Mouse (Mus musculus): ENCODE data around the gene Bcat1. TPM values are rescaled to one million over a fixed set of nuclear protein-coding genes. Genes with fewer than 3 reads are reported as not detected.

Bcat1 gene
- polyA plus RNA-seq, 1 experiment from 2014 or later: 0.46 TPM

DNA sequence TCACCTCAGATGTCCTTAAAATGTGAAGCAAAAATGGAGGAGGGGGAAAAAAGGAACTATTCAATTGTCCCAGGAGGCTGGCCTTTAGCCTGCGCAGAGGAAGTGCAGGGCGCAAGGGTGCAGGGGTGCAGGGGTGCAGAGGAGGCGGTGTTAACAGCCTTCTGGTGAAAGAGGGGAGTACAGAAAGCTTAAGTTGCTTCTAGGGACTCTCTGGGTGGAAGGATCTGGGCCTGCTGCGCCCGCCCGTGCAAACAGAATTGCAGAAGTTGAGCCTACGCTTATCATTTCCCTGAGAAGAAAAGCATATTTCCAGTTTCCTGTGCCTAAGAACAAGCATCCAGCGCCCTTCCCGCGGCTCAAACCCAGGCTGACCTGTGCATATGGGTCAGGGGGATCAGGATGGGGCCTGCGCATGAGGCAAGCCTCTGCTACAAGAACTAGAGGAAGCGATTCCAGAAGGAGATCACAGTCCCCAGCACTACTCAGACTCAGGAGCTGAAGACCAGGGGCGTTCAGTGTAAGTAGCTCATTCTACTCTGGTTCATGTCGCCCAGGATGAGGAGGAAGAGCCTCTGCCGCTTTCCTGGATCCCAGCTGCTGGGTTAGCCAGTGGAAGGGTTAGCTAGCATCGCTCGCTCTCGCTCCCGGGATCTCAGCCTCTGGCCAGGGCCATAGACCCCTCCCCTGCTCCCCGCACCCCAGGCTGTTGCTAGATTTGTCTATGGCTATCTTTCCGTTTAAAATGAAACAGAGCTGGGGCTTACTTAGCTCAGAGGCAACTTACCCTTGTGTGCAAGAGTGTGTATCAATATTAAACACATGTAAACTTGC is 45.8 kb upstream of the Bcat1 start:
- peak overlapping the region; percentile 72 for H3K9ac ChIP-seq (replicated peaks)
- peak overlapping the region; percentile 94 for H3K27ac ChIP-seq (ENCODE audit: low read depth)
- H3K27me3 ChIP-seq (ENCODE audit: insufficient read depth, low read length): no peaks in the 10 kb centered on the region
- 32% methylated on average over 21 of the region's 21 CpGs for WGBS (ENCODE audit: insufficient replicate concordance)
- TF ChIP-seq CTCF (IDR thresholded peaks at IDR 0.05; ENCODE audit: low read depth) (peak; percentile 22; the same call in 1 of the 2 replicates), EP300 (IDR thresholded peaks at IDR 0.05; ENCODE audit: low read depth) (no peak)
- peak overlapping the region; percentile 65 for H3K4me2 ChIP-seq (ENCODE audit: low read depth, low read length)
- peak; percentile 73 for ATAC-seq
- no peaks in the 10 kb centered on the region for H3K36me3 ChIP-seq (replicated peaks; ENCODE audit: insufficient read depth, low read length)
- peaks cover 24% of the 10 kb centered on the region for H3K4me1 ChIP-seq (ENCODE audit: insufficient read depth)
- no peaks in the 10 kb centered on the region for H3K9me3 ChIP-seq (ENCODE audit: low read length)
- H3K4me3 ChIP-seq (ENCODE audit: low read depth, low read length): peak overlapping the region; percentile 59
- DNase-seq: peak; percentile 67

DNA sequence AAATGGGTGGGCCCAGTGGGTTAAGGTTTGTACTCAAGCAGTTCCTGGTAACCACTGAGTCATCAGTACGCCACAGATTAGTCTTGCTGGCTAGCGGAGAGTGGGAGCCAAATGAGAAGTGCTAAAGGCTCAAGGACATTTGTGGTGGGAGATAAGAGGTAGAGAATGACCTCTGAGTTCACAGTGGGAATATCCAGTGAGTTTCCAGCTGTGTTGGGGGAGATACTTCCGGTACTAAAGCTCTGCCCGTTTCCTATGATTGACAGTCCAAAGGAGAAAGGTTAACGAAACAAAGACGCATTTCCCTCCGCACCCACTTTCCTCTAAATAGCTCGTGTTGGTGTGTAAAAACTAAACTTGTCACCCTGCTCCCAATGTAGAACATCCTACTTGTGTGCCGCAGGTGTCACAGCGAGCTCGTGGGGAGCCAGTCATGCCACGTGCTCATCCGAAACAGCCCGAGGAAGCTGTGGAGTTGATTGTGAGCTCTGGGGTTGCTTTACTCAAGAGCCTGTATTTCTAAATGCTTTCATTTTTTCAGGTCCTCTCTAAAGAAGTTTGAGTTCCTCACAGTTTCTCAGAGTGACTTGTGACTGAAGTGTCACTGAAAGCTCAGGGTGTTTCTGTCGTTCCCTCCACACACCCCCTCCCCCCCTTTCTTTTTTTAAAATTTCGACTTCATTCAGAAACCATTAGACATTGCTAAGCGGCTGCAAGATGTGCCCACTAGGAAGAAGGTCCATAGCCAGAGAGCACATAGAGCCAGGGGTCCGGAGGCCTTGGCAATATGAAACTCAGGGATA is 45.0 kb upstream of the Bcat1 start:
- Histone ChIP-seq H3K27me3 (ENCODE audit: insufficient read depth, low read length) (no peaks in the 10 kb centered on the region), H3K9me3 (ENCODE audit: low read length) (no peaks in the 10 kb centered on the region), H3K36me3 (replicated peaks; ENCODE audit: insufficient read depth, low read length) (no peaks in the 10 kb centered on the region), H3K9ac (replicated peaks) (peak overlapping the region; percentile 72), H3K4me1 (ENCODE audit: insufficient read depth) (peaks cover 30% of the 10 kb centered on the region), H3K27ac (ENCODE audit: low read depth) (peak overlapping the region; percentile 94), H3K4me2 (ENCODE audit: low read depth, low read length) (peak overlapping the region; percentile 65), H3K4me3 (ENCODE audit: low read depth, low read length) (peak overlapping the region; percentile 59)
- WGBS (ENCODE audit: insufficient replicate concordance): 14% methylated on average over 18 of the region's 18 CpGs
- DNase-seq (no peak), ATAC-seq (peak; percentile 35)
- no peak for TF ChIP-seq CTCF (IDR thresholded peaks at IDR 0.05; ENCODE audit: low read depth)
- TF ChIP-seq EP300 (IDR thresholded peaks at IDR 0.05; ENCODE audit: low read depth): no peak

DNA sequence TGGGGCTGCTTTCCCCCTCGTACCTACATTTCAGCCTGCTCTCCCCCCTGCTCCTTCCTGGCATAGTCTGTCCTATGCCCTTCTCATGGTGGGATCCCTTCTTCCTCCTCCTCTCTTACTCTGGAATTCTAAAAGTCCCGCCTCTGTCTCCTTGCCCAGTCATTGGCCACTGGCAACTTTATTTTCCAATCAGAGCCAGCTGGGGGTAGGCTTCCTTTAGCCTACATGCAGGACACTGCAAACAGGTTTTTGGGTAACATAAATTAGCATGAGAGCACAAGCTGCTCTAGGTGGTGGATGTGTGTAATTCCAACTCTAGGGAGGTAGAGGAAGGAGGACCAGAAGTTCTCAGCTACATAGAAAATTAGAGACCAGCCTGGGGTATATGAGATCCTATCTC is 44.1 kb upstream of the Bcat1 start:
- Histone ChIP-seq H3K4me1 (ENCODE audit: insufficient read depth) (peaks cover 30% of the 10 kb centered on the region), H3K27me3 (ENCODE audit: insufficient read depth, low read length) (no peaks in the 10 kb centered on the region), H3K9me3 (ENCODE audit: low read length) (no peaks in the 10 kb centered on the region), H3K4me2 (ENCODE audit: low read depth, low read length) (peak overlapping the region; percentile 65), H3K4me3 (ENCODE audit: low read depth, low read length) (no peak overlapping the region), H3K27ac (ENCODE audit: low read depth) (peak overlapping the region; percentile 94; the same call in 1 of the 2 replicates), H3K36me3 (replicated peaks; ENCODE audit: insufficient read depth, low read length) (no peaks in the 10 kb centered on the region), H3K9ac (replicated peaks) (no peak overlapping the region)
- TF ChIP-seq CTCF (IDR thresholded peaks at IDR 0.05; ENCODE audit: low read depth): no peak
- TF ChIP-seq EP300 (IDR thresholded peaks at IDR 0.05; ENCODE audit: low read depth): no peak
- DNase-seq: no peak
- 69% methylated on average over 2 of the region's 2 CpGs for WGBS (ENCODE audit: insufficient replicate concordance)
- no peak for ATAC-seq

DNA sequence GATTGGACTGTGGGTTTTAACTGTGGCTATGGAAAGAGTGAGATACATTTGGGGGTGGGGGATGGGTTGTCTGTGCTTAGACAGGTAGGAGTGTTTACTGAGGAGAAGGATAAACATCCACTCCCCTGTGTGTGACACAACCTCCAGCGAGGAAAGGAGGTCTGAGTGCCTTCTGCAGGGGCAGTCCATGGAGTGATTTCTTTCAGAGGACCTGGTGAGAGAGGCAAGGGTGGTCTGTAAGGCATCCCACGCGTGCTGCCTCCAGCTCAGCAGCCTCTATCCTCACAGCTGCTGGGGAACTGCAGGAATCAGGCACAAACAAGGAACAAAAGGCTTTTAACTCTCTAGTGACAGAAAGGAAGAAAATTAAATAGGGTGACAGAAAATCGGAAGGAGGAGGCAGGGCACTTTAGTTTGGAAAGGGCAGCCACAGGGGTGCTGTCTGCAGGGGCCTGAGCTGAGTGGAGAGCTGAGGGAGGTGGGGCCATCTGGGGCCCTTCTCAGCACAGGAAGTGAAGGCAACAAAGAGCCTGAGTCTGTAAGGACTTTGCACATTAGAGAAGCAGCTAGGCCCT is 40.2 kb upstream of the Bcat1 start:
- H3K27me3 ChIP-seq (ENCODE audit: insufficient read depth, low read length): no peaks in the 10 kb centered on the region
- DNase-seq (no peak), ATAC-seq (peak; percentile 11; the same call in 1 of the 2 replicates)
- H3K9me3 ChIP-seq (ENCODE audit: low read length): no peaks in the 10 kb centered on the region
- peak overlapping the region; percentile 45 for H3K4me2 ChIP-seq (ENCODE audit: low read depth, low read length)
- H3K4me1 ChIP-seq (ENCODE audit: insufficient read depth): peaks cover 20% of the 10 kb centered on the region
- peak overlapping the region; percentile 76 for H3K27ac ChIP-seq (ENCODE audit: low read depth)
- peak overlapping the region; percentile 5 for H3K4me3 ChIP-seq (ENCODE audit: low read depth, low read length)
- H3K9ac ChIP-seq (replicated peaks): no peak overlapping the region
- no peaks in the 10 kb centered on the region for H3K36me3 ChIP-seq (replicated peaks; ENCODE audit: insufficient read depth, low read length)
- WGBS (ENCODE audit: insufficient replicate concordance): 36% methylated on average over 4 of the region's 4 CpGs
- TF ChIP-seq EP300 (IDR thresholded peaks at IDR 0.05; ENCODE audit: low read depth) (no peak), CTCF (IDR thresholded peaks at IDR 0.05; ENCODE audit: low read depth) (no peak)

DNA sequence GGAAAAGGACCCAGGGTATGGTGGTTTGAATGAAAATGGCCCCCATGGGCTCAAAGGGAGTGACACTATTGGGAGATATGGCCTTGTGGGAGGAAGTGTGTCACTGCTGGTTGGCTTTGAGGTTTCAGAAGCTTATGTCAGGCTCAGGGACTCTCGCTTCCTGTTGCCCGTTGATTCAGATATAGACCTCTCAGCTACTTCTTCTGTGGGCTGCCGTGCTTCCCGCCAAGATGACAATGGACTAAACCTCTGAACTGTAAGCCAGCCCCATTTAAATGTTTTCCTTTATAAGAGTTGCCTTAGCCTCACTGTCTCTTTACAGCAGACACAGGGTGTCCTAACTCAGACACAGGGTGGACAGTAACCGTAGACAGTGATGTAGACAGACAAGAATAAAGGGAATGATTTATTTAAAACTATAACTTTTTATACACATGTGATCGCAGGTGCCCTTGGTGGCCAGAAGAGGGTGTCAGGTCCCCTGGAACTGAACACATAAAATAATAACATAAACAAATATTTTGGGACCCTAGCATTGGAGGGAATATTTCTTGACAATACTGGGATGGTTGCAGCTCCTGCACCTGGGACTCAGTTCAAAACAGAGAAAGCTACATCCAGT is 39.6 kb upstream of the Bcat1 start, which contains the start of gene Lrmp:
TSS of gene Lrmp (plus strand) at position 178 of the 622 bp plus-strand sequence.
- Histone ChIP-seq H3K9ac (replicated peaks) (no peak within 1 kb of the TSS), H3K27ac (ENCODE audit: low read depth) (peak within 1 kb of the TSS; percentile 76), H3K4me2 (ENCODE audit: low read depth, low read length) (peak within 1 kb of the TSS; percentile 45), H3K36me3 (replicated peaks; ENCODE audit: insufficient read depth, low read length) (no peaks in the 10 kb centered on the region), H3K27me3 (ENCODE audit: insufficient read depth, low read length) (no peaks in the 10 kb centered on the region), H3K4me3 (ENCODE audit: low read depth, low read length) (peak within 1 kb of the TSS; percentile 5), H3K9me3 (ENCODE audit: low read length) (no peaks in the 10 kb centered on the region), H3K4me1 (ENCODE audit: insufficient read depth) (peaks cover 16% of the 10 kb centered on the region)
- TF ChIP-seq CTCF (IDR thresholded peaks at IDR 0.05; ENCODE audit: low read depth) (no peak), EP300 (IDR thresholded peaks at IDR 0.05; ENCODE audit: low read depth) (no peak; the same call in 1 of the 2 replicates)
- ATAC-seq (peak; percentile 70), DNase-seq (no peak)
- 42% methylated on average over 6 of the region's 6 CpGs for WGBS (ENCODE audit: insufficient replicate concordance)
